Mouse (Mus musculus) layer of hippocampus, adult 8-10 months (tissue): ENCODE measurements at regions not wholly inside any gene's neighbourhood (a gene's known extent, or its start where the extent isn't known, plus 50 kb on each side); places are given as distances from the start of the nearest gene placed in this dataset.

Experiments used
- DNase-seq, 2 experiments: peaks; one replicate each; pipeline ENCODE4 v3.0.0; 2022; ENCODE audit warnings: low spot score in 2 of 2

DNA sequence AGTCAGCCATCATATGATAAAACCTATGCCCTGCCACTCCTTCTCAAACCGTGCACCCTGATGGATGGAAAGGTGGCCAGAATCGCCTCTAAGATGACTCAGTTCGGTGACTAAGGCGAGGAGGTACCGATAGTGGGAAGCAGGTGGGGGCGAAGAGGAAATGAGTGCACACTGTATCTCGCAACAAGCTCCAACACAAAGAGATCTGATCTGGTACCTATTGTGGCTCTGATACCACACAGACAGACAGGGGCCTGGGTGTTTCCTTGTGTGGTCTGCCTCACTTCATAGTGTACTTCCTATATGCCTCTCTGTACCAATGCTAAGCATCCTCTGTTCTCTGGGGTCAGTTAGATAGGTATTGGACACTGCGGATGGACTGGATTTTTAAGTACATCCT, 178.0 kb upstream of the Lpp start:
- no peak for DNase-seq

DNA sequence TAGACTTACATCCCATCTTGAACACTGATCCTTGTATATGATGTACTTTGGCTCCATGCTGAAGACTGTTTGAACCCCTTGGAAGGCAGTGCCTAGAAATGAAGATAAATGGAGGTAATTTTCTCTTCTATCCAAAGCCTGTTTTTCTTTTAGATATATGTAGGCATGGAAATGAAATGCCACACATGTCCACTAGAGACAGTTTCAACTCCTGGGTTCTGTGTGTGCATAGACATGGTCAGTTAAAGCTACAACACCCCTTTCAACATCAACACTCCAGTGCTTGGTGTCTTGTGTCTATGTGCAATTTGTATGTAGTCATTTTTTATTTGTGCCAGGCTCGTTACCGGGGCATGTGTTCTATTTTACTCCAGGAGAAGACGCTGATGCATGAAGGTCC, 179.7 kb upstream of the Lpp start:
- DNase-seq = no peak

DNA sequence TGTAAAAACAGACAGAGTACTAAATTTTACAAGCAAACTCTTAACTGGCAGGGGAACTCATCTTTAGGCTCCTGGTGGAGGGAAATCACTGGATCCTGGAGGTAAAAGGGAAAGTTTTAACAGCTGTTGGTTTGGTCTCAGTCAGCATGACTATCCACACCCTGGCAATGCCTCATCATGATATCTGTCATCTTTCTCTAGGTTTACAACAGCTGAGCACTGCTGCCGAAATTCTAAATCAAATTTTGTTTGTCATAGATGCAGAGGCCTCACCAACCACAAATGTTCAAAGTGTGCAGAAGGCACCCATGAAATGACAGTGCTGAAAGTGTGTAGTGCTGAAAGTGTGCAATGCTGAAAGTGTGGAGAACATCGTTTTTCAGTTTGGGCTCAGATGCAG, 180.6 kb upstream of the Lpp start:
- no peak for DNase-seq

DNA sequence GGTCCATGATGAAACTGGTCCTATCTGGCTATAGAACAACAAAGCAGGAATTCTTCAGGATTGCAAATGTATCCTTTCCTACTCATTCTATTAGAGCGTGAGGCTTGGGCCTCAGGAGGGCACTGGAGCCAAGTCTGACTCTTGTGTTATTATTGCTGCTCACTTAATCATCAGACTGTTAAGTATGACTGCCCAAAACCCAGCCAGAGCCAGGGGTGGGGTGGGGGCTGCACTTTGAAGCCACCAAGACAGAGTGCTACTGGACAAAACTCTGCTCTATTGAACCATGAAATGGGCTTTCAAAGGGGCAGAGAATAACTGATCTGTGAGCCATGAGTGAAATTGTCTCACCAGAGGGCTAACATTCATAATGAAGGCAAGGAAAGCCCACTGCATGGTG, 181.7 kb upstream of the Lpp start:
- DNase-seq = no peak

DNA sequence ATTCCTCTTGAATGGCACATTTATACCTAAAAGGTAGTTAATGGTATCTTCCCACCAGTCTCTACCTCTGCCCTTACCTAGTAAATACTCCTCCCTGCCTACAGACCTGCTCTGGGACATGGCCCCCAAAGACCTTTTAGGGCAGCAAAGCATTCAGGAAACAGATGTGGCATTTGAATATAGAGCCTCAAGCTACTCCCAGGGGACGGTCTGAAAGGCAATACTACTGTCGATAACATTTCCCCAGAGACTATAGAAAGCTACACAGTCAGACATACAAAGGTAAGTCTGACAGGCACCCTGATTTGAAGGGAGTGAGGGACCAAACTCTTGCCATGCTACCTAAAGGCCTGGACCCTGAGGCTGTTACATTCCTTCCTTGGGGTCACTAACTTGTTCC, 184.4 kb upstream of the Lpp start:
- DNase-seq = no peak

DNA sequence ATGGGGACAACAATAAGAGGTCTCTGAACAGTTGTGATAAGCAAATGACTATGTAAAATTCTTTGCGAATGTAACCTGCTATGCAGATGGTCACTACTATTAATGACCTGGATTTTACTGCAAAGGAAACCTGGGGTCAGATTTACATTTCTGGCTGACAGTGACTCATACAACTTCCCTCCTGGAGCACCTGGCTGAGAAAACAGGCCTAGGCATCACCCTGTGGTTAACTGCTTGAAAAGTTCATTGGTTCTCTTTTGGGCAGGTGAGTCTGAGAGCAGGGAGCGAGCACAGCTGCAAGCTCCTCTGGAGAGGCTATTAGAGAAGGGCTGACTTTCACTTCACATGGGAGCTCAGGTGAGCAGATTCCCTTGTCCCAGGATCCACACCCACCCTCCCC, 185.2 kb upstream of the Lpp start:
- DNase-seq = no peak

DNA sequence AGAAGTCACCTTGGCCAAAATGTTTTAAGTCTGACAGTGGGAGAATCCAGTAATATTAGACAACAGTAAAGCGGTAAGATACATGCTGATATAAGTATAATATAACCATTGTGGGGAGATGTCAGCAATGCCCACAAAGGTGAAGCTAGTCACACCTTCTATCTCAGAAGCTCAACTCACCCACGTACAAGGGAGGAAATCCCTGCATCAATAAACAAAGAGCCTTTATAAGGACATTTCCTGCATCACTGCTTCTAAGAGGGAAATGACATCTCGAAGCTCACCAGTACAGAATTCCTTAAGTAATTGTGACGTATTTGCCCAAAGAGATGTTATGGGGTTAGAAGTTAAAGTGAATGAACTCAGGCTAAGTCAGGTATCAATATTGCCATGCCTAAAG, 186.3 kb upstream of the Lpp start:
- no peak for DNase-seq

DNA sequence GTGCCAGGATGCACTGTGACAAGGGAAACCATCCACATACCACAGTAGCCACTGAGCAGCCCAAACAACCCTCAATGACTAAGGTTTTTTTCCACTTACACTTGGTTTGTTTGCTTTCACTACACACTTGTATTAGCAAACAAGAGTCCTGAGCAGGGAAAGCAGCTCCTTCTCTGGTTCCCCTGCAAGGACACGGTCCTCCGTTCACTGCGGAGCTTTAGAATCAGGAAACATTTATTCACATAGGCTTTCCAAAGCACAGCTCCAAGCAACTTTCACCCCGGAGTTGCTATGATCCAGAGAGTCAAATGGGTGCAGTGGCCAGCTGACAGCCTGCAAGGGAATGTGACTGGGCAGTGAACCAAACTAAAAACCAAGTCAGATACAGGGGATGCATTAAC, 186.8 kb upstream of the Lpp start:
- DNase-seq = no peak

DNA sequence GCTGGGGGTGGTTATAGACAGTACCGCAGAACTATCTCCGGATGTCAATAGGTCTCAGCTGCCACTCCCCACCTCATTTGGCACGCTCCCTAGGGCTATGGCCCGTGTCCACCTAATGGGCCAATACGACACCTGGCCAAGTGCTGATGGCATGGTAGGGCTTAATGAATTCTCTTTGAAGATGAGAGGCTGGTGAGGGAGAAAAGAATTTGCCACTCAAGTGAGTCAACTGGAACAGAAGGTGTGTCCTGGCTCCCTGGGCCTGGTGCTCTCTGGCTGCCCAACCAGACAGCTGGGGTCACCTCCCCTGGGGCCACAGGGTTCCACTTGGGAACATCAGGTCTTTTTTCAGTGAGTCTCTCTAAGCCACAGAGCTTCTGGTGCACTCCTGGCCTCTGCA, 187.7 kb upstream of the Lpp start:
- no peak for DNase-seq

DNA sequence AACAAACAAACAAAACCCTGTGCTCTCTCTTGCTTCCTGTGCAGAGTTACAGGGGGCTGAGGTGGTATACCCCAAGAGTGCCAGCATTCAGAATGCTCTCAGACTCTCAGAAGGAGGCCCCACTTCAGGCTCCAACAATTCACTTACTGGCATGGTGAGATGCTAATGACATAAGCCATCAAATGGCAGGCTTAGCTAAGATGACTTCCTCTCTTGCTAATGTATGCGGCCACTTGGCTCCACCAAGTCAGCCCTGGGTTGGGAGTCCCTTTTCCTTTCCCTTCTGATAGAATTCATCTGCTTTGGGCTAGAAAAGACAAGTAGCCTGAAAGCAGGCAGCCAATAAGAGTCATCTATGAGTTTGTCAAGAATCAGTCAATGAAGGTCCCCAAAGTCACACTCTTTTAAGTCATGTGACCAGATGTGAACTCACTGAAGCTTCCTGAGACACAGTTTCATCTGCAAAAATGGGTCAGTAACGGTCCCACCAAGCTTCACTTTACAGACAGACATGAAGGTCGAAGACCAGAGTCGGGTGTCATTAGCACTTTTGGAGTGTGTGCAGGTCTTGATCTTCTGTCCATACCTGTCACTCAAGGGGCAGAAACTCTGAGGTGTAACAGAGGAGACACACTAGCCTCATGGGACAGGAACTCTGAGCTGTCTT, 189.1 kb upstream of the Lpp start:
- no peak for DNase-seq

DNA sequence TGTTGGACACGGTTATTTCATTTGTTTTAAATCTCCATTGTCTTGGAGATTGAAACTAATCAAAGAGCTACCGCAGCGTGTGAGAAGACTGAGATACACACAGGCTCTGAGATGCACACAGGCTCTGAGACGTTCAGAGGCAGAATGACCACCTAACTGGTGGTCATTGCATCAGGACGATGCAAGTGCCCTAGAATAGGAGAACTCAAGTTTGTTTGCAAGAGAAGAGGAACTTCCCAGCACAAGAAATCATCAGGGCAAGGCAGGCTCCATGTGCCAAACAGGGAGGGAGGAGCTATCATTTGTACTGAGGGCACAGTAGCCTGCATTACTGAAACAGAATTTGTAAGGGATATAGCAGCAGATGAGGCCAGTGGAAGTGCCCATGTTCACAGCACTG, 190.7 kb upstream of the Lpp start:
- DNase-seq = no peak

DNA sequence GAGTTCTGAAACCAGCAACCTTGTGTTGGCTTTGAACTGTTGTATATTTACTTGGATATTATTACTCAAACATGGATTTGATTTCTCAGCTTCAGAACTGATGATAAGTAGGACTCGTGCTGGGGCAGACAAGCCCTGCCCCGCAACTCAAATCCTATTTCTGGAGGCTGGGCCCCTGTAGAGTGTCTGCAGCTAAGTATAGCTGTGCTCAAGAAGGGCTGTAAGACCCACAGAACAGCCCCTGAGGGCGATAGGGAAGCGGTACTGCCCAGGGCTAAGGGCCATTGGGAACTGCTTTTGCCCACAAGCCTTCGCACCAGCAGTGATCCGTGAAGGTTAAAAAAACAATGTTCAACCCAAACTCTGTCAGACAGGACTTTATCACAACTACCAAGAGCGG, 191.9 kb upstream of the Lpp start:
- no peak for DNase-seq

DNA sequence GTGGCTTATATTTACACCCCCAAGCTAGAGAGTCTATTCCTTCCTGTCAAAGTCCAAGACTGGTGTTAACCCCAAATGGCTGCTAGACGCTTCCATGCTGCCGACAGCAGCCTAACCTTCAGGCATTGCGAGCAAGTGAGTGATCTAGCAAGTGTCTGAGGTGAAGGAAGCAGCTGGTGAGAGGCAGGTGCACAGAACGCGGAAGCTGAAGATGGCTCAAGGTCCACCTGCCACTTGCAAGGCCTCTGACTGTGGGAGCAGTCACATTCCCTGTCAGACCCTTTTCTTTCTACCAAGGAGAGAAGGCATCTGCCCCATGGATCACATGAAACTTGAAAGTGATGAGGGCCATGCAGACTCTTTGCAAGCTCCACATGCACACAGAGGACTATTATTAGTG, 193.1 kb upstream of the Lpp start:
- DNase-seq = no peak

DNA sequence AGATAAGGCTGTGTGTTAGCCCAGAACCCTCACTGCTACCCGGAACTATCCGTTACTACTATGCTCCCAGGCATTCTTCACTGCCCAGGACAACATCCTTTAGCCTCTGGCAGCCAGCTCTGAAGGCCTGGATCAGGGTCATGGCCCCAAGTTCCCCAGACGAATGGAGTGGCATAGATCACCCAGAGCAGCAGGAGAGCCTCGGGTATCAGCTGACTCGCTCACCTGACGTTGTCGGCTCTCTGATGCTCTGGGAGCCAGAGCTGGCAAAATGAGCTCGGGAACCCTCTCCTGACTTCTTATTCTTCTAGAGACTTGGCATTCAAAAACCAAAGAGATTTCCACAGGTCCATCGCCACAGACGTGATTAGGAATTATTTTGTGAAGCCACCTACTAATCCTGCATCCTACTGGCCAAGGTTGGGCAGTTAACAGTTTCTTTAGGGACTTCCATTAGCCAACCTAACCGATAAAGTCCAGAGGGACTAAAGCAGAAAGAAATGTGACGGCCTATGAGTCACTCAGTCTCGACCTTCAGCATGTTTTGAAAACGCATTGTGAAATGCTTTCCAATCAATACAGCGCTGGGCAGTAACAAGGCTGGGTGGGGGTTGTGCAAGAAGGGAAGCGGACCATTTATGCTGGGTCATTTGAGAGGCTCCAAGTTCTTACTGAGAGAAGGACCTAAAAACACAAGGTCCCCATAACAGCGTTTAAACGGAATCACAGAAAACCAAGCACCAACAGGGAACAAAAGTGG, 193.7 kb upstream of the Lpp start:
- no peak for DNase-seq

DNA sequence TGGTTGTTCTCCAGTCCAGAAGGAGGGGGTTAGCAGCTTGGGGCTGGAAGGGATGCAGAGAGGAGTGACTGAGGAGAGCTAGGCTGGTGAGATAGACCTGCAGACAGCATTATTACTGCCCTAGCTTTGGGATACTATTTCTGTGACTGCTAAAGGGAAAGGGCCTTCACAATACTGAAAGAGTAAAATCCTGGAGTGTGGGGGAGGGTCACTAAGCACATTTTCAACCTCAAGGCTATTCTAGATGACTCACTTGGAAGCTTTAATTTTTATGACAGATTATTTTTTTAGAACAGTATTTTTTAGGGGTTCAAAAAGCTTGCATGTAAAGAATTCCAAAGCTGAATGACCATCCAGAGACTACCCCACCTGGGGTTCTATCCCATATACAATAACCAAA, 195.0 kb upstream of the Lpp start:
- no peak for DNase-seq

DNA sequence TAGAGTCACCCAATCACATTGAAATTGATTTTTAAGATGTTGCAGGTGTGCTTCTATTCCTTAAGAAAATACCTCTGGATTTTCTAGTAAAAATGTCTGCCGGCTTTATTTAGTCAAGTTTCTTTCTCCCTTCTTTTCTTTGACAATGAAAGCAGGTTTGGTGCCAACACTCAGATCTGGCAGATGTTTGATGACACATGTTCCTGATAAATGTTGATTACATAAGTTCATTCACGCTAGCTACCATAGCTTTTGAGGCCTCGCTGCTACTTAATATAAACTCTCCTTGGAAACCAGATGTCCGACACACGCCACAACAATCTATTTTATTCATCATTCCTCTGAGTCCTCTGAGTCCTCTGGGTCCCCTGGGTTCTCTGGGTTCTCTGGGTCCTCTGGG, 195.7 kb upstream of the Lpp start:
- DNase-seq = no peak

DNA sequence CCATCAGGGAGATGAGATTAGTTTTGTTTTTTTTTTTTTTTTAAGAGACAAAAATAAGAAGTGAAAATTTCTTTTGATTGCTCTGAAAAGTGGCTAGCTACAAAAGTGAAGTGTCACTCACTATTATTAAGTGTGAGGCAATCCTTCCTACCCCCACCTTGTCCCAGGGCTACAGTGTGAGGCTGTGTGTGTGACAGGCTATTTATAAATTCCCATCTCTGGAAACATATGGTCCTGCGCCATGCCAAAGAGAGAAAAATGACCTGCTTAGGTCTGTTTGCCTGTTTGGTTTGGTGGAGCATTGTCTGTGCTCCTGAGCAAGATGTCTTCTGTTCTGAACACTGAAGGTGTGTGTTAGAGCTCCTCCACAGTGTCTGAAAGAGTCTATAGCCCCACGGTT, 199.4 kb upstream of the Lpp start:
- DNase-seq = no peak

DNA sequence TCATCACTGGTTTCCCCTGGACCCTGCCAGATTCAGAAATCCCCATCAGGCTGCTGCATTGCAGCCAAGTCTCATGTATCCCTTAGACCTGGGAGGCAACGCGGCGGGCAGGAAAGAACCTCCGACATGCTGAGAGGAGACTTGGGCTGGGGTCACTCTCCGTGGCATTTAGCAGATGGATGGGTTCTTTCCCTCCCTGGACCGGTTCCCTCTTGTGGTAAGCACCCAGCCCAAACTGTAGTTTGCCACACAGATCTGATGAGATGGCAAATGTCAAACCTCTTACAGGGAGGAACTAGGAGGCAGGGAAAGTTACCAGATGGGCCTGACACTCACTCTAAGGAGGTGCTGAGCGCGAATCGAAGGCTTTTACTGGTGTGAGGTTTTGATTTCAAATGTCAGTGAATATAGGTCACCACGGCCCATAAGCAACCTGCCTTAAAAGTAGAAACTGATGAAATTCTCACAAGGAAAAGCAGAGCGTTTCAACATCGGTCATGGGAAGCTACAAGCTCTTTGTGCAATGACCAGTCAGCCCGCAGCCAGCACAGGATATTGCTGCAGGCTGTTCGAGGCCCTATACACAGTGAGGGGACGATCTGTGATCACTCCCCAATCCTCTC, 199.9 kb upstream of the Lpp start:
- no peak for DNase-seq

DNA sequence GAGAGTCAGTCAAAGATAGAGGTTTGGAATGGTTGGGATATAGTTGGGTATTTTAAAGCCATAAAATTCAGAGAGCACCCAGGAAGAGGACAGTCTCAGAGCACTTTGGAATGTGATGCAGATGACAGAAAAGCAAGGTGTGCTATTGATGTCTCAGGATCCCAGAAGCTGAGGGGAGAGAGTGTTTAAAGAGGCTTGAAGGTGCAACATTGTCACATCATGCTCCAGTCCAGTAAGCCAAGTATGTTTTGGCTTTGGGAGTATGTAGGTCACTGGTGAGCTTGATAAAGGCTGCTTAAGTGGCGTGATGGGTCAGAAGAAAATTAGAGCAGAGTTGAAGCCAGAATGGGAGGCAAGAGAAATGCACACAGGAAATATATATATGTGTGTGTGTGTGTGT, 201.3 kb upstream of the Lpp start:
- DNase-seq = no peak

DNA sequence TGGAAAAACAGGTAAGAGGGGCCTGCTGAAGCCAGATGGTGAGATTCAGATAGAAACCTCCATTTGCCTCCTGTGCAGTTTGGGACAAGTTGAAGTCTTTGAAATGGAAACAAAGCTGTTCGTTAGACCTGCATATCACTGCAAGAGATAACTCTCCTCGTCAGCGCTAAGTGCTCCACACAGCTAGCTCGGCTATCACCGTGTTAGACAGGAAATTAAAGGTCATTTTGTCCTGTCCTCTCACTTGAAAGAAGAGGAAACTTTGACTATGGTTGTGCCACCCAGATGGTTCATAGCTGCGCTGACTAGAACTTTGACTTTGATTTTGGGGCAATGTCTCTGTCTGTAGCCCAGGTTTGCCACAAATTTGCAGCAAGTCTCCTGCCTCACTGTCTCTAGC, 198.5 kb upstream of the Bcl6 start:
- no peak for DNase-seq

DNA sequence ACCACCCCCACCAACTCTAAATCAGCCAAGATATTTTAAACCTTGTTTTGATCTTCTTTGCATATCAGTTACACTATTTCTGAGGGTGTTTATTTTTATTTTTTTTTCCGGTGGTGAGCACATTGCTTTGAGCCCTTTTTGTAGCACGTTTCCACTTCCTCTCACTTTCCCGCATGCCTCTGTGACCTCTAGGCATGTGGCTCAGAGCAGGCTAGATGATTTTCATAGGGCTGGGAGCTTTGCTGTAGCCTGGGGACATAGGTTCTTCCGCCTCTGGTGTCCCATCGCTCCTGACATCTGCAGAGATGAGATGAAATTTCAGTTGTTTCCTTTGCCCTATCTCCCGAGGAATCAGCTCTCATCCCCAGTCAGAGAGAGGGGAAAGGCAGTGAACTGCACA, 197.3 kb upstream of the Bcl6 start:
- DNase-seq = no peak

DNA sequence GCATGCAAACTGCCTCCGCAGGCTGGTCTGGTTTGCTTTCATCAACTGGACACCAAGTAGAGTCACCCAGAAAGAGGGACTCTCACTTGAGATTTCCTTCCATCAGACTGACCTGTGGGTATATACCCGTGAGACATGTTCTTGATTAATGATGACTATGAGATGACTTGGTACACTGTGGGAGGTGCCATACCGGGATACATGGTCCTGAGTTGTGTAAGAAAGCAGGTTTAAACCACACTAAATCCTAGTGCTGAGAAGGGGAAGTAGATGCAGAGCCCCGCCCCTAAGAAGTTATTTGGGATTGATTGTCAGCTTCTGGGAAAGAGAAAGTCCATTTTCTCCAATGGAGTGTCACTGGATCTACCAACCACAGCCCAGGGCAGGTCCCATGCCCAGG, 196.2 kb upstream of the Bcl6 start:
- no peak for DNase-seq

DNA sequence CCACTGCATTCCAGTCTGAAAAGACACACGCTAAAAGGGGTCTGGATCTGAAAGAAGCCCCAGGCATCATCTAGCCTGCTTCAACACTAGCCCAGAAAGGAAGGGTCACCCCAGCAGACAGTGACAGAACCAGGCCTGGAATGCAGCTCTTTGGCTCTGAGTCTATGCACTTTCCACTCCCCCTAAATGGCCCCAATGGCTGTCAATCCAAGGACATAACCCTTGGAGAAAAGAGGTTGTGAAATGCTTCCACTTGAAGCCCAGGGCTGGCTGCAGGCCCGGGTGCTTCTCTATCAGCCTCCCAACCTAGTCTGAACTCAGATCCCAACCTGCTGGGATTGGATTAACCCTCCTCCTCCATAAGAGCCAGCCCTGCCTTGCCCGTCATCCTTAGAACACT, 194.6 kb upstream of the Bcl6 start:
- no peak for DNase-seq
